In the genomic region with DNA sequence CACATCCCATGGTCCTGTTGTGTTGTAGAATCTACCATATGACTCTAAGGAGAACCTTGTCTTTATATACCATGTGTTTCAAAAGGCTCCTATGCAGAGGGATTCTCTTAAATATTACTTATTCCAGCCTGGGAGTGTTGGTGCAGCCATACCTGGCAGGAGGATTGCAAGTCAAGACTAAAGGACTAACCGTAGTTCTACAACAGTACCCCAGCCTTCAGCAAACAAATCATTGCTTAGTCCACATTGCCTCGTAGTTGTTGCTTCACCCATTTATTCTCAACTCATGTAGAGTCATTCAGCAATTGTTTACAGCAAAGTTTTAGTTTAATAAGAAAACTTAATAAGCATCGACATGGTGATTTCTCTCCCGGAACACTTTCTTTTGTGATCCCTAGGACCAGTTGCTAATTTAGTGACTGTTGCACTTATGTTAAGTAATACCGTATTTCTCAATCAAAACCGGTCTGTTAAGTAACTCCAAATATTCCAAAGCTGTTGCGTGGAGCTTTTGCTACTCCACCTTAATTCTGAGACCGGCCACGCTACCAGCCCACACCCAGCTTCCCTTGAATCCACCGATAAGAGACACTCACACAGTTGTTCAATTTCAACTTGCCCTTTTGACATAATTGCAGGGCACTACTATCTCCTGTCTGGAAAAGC, we compare ENCODE assay signal across 20 mouse cellular contexts. TPM values are rescaled to one million over a fixed set of nuclear protein-coding genes. Genes with fewer than 3 reads are reported as not detected.
DNase-seq lines count a peak whose midpoint lies in the region; ATAC-seq and TF ChIP-seq lines count a peak whose summit lies in the region.
"Had no signal": no experiment of that assay in that cellular context is flagged by ENCODE, and none has a peak within 500 bp of the region (broad histone marks: within the 10 kb centered on the region; RNA-seq: fewer than 3 reads in every experiment).

No protein-coding gene starts in this region.

- no peaks in the 10 kb centered on the region for H3K27me3 ChIP-seq in liver, adult 2 months (ENCODE audit: control insufficient read depth, insufficient read depth, low read length)
- H3K27me3 ChIP-seq in liver, embryonic 11.5 days (replicated peaks; ENCODE audit: control insufficient read depth, insufficient read depth, low read length): no peaks in the 10 kb centered on the region
- H3K27me3 ChIP-seq in heart, embryonic 11.5 days (ENCODE audit: control insufficient read depth, insufficient read depth, low read length): no peaks in the 10 kb centered on the region
- H3K27me3 ChIP-seq: embryonic facial prominence, embryonic 15.5 days; forebrain, embryonic 12.5 days; hindbrain, embryonic 13.5 days had no signal

- no peak for TF ChIP-seq POLR2A in liver, adult 2 months (IDR thresholded peaks at IDR 0.05; ENCODE audit: extremely low read depth, insufficient read depth, low read length)

- H3K4me3 ChIP-seq in liver, adult 2 months (ENCODE audit: insufficient read depth, low read depth, low read length): no peak overlapping the region
- no peak overlapping the region for H3K4me3 ChIP-seq in liver, embryonic 11.5 days (ENCODE audit: low read depth, low read length)
- no peak overlapping the region for H3K4me3 ChIP-seq in layer of hippocampus, adult 2 months
- H3K4me3 ChIP-seq in heart, embryonic 11.5 days (ENCODE audit: low read depth, low read length): no peak overlapping the region
- H3K4me3 ChIP-seq: embryonic facial prominence, embryonic 15.5 days; erythroblast, embryonic 14.5 days; forebrain, embryonic 12.5 days; hindbrain, embryonic 13.5 days had no signal

- H3K79me2 ChIP-seq in liver, adult 2 months (ENCODE audit: control insufficient read depth, insufficient read depth, low read length): no peaks in the 10 kb centered on the region

- no peak for TF ChIP-seq CTCF in liver, adult 2 months (IDR thresholded peaks at IDR 0.05; ENCODE audit: low read depth, low read length)
- TF ChIP-seq CTCF in layer of hippocampus, adult 2 months (conservative IDR thresholded peaks at IDR 0.05): no peak

- no peak overlapping the region for H3K27ac ChIP-seq in liver, adult 2 months (replicated peaks; ENCODE audit: insufficient read depth, low read depth, low read length)
- no peak overlapping the region for H3K27ac ChIP-seq in liver, embryonic 11.5 days (ENCODE audit: low read depth, low read length)
- H3K27ac ChIP-seq in layer of hippocampus, adult 2 months: no peak overlapping the region
- H3K27ac ChIP-seq in heart, embryonic 11.5 days (ENCODE audit: low read depth, low read length): no peak overlapping the region
- H3K27ac ChIP-seq: embryonic facial prominence, embryonic 15.5 days; forebrain, embryonic 12.5 days; hindbrain, embryonic 13.5 days; hindbrain, postnatal 0 days had no signal

- no peak overlapping the region for H3K4me2 ChIP-seq in liver, embryonic 11.5 days
- H3K4me2 ChIP-seq in heart, embryonic 11.5 days: no peak overlapping the region
- H3K4me2 ChIP-seq: embryonic facial prominence, embryonic 15.5 days; forebrain, embryonic 12.5 days; hindbrain, embryonic 13.5 days had no signal

- WGBS in liver, adult 2 months: 24% methylated on average over 10 of the region's 10 CpGs
- 94% methylated on average over 10 of the region's 10 CpGs for WGBS in liver, embryonic 11.5 days
- 95% methylated on average over 10 of the region's 10 CpGs for WGBS in heart, embryonic 11.5 days (ENCODE audit: insufficient replicate concordance)

- no peak overlapping the region for H3K9ac ChIP-seq in liver, adult 2 months (ENCODE audit: low read depth, low read length)
- H3K9ac ChIP-seq in liver, embryonic 11.5 days (ENCODE audit: low read depth, low read length): no peak overlapping the region
- H3K9ac ChIP-seq in heart, embryonic 11.5 days (ENCODE audit: low read depth, low read length): no peak overlapping the region
- H3K9ac ChIP-seq: embryonic facial prominence, embryonic 15.5 days; forebrain, embryonic 12.5 days; hindbrain, embryonic 13.5 days had no signal

- H3K4me1 ChIP-seq in liver, adult 2 months (ENCODE audit: control insufficient read depth, insufficient read depth, low read length): no peaks in the 10 kb centered on the region
- H3K4me1 ChIP-seq in liver, embryonic 11.5 days (replicated peaks; ENCODE audit: control insufficient read depth, insufficient read depth, low read length): no peaks in the 10 kb centered on the region
- no peaks in the 10 kb centered on the region for H3K4me1 ChIP-seq in heart, embryonic 11.5 days (ENCODE audit: control insufficient read depth, insufficient read depth, low read length)
- H3K4me1 ChIP-seq: embryonic facial prominence, embryonic 15.5 days; forebrain, embryonic 12.5 days; hindbrain, embryonic 13.5 days had no signal

- H3K36me3 ChIP-seq in liver, adult 2 months (ENCODE audit: control insufficient read depth, insufficient read depth, low read length): peaks cover 50% of the 10 kb centered on the region
- H3K36me3 ChIP-seq in liver, embryonic 11.5 days (ENCODE audit: control insufficient read depth, insufficient read depth, low read length): peaks cover 13% of the 10 kb centered on the region
- H3K36me3 ChIP-seq in heart, embryonic 11.5 days (ENCODE audit: control insufficient read depth, insufficient read depth, low read length): peaks cover 10% of the 10 kb centered on the region

- no peak for ATAC-seq in liver, embryonic 11.5 days (replicated peaks; ENCODE audit: low FRiP score)
- ATAC-seq in granulocyte monocyte progenitor cell, adult 5-6 weeks (replicated peaks; ENCODE audit: poor library complexity, severe bottlenecking): peak; percentile 80
- no peak for ATAC-seq in heart, embryonic 11.5 days (replicated peaks; ENCODE audit: insufficient number of reproducible peaks, low FRiP score, low TSS enrichment)
- ATAC-seq: forebrain, embryonic 16.5 days; hindbrain, postnatal 0 days had no signal

- DNase-seq in liver, adult 2 months (ENCODE audit: extremely low read depth, low read depth, low spot score): peak; percentile 63
- DNase-seq in liver, embryonic 11.5 days (ENCODE audit: low spot score): no peak
- peak; percentile 75 for DNase-seq in lung, postnatal 25 days (ENCODE audit: low spot score)
- no peak for DNase-seq in lung, postnatal 14 days
- DNase-seq in layer of hippocampus, adult 2 months (ENCODE audit: low spot score in 2 of 2): no peak
- DNase-seq: adrenal gland, adult 8-10 months; adrenal gland, postnatal 36 days; cerebellum, adult 2 months; cerebellum, postnatal 10 days; embryo, embryonic 11 days; gastrocnemius, postnatal 10 days; heart, postnatal 10 days had no signal

- H3K9me3 ChIP-seq in liver, embryonic 11.5 days (ENCODE audit: control insufficient read depth, low read length): no peaks in the 10 kb centered on the region
- H3K9me3 ChIP-seq in heart, embryonic 11.5 days (replicated peaks; ENCODE audit: control insufficient read depth, low read length): no peaks in the 10 kb centered on the region
- H3K9me3 ChIP-seq: embryonic facial prominence, embryonic 15.5 days; forebrain, embryonic 12.5 days; hindbrain, embryonic 13.5 days had no signal

RNA-seq across cellular contexts. Expression of gene Sec22b, which starts 18.0 kb away (rescaled TPM):
- 35.3 and 36.2 TPM in 2 replicates for total RNA-seq in liver, adult 2 months (2014; rRNA removed)
- 24.6 and 26.3 TPM in 2 replicates for polyA plus RNA-seq in liver, adult 2 months (2012; rRNA removed)
- 109 and 113 TPM in 2 replicates for polyA plus RNA-seq in liver, embryonic 11.5 days (2014; fragmentation: Nextera tagmentation; extraction: Ambion mirVana)
- 71.1 and 89.5 TPM in 2 replicates for total RNA-seq in granulocyte monocyte progenitor cell, adult 5-6 weeks (2014; fragmentation: Nextera tagmentation)
- total RNA-seq in granulocyte monocyte progenitor cell, adult 5-6 weeks (2017): 83.2 and 100 TPM in 2 replicates
- 10 to 100 TPM; 78.3 to 81.7 TPM for total RNA-seq in layer of hippocampus, adult 2 months (2021)
- polyA plus RNA-seq in heart, embryonic 11.5 days (2014; fragmentation: Nextera tagmentation; extraction: Ambion mirVana): 146 and 151 TPM in 2 replicates

RNA-seq across cellular contexts. Expression of gene Pde4dip, which starts 30.5 kb away (rescaled TPM):
- 48.0 and 50.1 TPM in 2 replicates for total RNA-seq in liver, adult 2 months (2014; rRNA removed)
- 24.0 and 26.4 TPM in 2 replicates for polyA plus RNA-seq in liver, adult 2 months (2012; rRNA removed)
- 16.8 and 16.9 TPM in 2 replicates for polyA plus RNA-seq in liver, embryonic 11.5 days (2014; fragmentation: Nextera tagmentation; extraction: Ambion mirVana)
- total RNA-seq in granulocyte monocyte progenitor cell, adult 5-6 weeks (2014; fragmentation: Nextera tagmentation): 5.0 and 8.1 TPM in 2 replicates
- total RNA-seq in granulocyte monocyte progenitor cell, adult 5-6 weeks (2017): 7.5 and 9.7 TPM in 2 replicates
- 100 to 1,000 TPM; 232 to 246 TPM for total RNA-seq in layer of hippocampus, adult 2 months (2021)
- polyA plus RNA-seq in heart, embryonic 11.5 days (2014; fragmentation: Nextera tagmentation; extraction: Ambion mirVana): 69.8 and 76.7 TPM in 2 replicates

Comparison
In these comparisons a context has a peak if more than half of its experiments do, and no peak if none do; other contexts are left out.
1. DNase-seq: peak in liver, adult 2 months (single experiment) and lung, postnatal 25 days (single experiment); none in liver, embryonic 11.5 days (single experiment), lung, postnatal 14 days (single experiment) and layer of hippocampus, adult 2 months (0 of 2).